Mouse (Mus musculus): ENCODE measurements around the gene Gm14781.
"Not testable (repeated sequence)": the region's sequence is repeated elsewhere in the genome, so short reads cannot be mapped to it uniquely, and the experiment has no call there.

Gm14781 gene

DNA sequence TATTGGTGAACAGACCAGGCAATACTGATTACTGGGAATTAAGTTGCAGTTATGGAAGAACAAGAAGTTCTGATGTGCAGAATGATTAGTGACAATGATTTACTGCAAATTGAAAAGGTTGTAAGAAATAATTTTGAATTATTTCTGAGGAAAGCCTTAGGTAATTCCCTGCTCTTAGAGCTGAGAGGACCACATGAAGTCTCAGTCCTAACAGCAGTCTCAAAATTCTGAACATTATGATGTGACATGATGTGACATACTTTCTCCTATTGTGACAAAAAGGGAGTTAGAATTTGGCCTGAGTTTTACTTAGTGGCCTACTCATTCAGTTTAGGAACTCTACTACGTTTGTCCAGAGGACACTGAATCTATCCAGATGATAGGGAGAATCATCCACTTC is at the start of gene Gm14781:
Gm14781 (plus strand) TSS at position 301 of the 400 bp plus-strand sequence.
- not testable (repeated sequence) for DNase-seq (ENCODE audit: low spot score)

DNA sequence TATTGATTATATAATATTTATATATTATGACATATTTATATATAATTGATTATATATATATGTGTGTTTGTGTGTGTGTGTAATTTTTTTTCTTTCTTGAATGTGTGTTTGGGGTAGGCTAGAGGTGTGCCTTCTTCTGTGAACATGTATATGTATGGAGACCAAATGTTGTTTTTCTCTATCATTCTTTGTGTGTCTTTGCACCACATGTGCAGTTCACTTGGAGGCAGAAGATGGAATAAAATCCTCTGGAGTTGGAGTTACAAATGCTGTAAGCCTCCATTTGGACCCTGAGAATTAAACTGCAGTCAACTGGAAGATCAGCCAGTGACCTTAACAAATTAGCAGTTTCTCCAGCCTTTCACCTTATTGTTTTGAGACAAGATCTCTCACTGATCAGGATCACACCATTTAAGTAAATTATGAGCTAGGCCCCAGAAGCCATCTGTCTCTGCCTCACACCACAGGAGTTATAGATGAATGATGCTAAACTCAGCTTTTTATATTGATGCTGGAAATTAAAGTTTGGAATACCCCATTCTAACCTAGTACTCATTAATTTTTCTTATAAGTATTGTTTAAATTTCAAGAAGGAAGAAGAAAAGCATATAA is 23.1 kb downstream of the Gm14781 start:
- DNase-seq (ENCODE audit: low spot score): not testable (repeated sequence)
